Mouse (Mus musculus) heart, postnatal 4 days (tissue): ENCODE measurements at regions not wholly inside any gene's neighbourhood (a gene's known extent, or its start where the extent isn't known, plus 50 kb on each side); places are given as distances from the start of the nearest gene placed in this dataset.

Experiments
- DNase-seq: peaks from one replicate; pipeline ENCODE4 v3.0.0; 2021

GRCm38 (mm10) chr13:63700747-63701146, 114.3 kb upstream of the Ercc6l2 start:
- DNase-seq = no peak

- no peak for DNase-seq
Measured at GRCm38 (mm10) chr13:63701199-63702175, 113.6 kb upstream of the Ercc6l2 start.

- DNase-seq = no peak
Measured at GRCm38 (mm10) chr13:63708567-63708966, 106.5 kb upstream of the Ercc6l2 start.

- DNase-seq = no peak
Measured at GRCm38 (mm10) chr13:63713137-63713536, 101.9 kb upstream of the Ercc6l2 start.

GRCm38 (mm10) chr13:63716498-63716897, 98.5 kb upstream of the Ercc6l2 start:
- DNase-seq = no peak

- DNase-seq = no peak
Measured at GRCm38 (mm10) chr13:63717249-63717648, 97.8 kb upstream of the Ercc6l2 start.

GRCm38 (mm10) chr13:63718782-63719181, 96.3 kb upstream of the Ercc6l2 start:
- DNase-seq = no peak

GRCm38 (mm10) chr13:63719351-63720207, 95.5 kb upstream of the Ercc6l2 start:
- peak; percentile 25 for DNase-seq

- no peak for DNase-seq
Measured at GRCm38 (mm10) chr13:63720610-63721009, 94.4 kb upstream of the Ercc6l2 start.

GRCm38 (mm10) chr13:63721011-63721625, 93.9 kb upstream of the Ercc6l2 start:
- no peak for DNase-seq

- no peak for DNase-seq
Measured at GRCm38 (mm10) chr13:63724293-63724692, 90.7 kb upstream of the Ercc6l2 start.

- peak; percentile 22 for DNase-seq
Measured at GRCm38 (mm10) chr13:63724843-63725582, 90.0 kb upstream of the Ercc6l2 start.

GRCm38 (mm10) chr13:63726035-63726434, 89.0 kb upstream of the Ercc6l2 start:
- no peak for DNase-seq

GRCm38 (mm10) chr13:63726509-63726908, 88.5 kb upstream of the Ercc6l2 start:
- DNase-seq = no peak

GRCm38 (mm10) chr13:63735739-63736138, 79.3 kb upstream of the Ercc6l2 start:
- DNase-seq = no peak

- DNase-seq = no peak
Measured at GRCm38 (mm10) chr13:63741879-63742278, 73.2 kb upstream of the Ercc6l2 start.

GRCm38 (mm10) chr13:63748788-63749187, 66.3 kb upstream of the Ercc6l2 start:
- no peak for DNase-seq

GRCm38 (mm10) chr13:63749997-63750396, 65.0 kb upstream of the Ercc6l2 start:
- peak; percentile 43 for DNase-seq

- no peak for DNase-seq
Measured at GRCm38 (mm10) chr13:63751196-63751595, 63.8 kb upstream of the Ercc6l2 start.

- DNase-seq = no peak
Measured at GRCm38 (mm10) chr13:63757061-63757460, 58.0 kb upstream of the Ercc6l2 start.

GRCm38 (mm10) chr13:63761542-63761941, 53.5 kb upstream of the Ercc6l2 start:
- no peak for DNase-seq
